Mouse (Mus musculus): ENCODE results near the gene Kif6. TPM values are rescaled to one million over a fixed set of nuclear protein-coding genes. Genes with fewer than 3 reads are reported as not detected.

Gene Kif6
- total RNA-seq, 2 experiments from 2014 or later, result not detected

DNA sequence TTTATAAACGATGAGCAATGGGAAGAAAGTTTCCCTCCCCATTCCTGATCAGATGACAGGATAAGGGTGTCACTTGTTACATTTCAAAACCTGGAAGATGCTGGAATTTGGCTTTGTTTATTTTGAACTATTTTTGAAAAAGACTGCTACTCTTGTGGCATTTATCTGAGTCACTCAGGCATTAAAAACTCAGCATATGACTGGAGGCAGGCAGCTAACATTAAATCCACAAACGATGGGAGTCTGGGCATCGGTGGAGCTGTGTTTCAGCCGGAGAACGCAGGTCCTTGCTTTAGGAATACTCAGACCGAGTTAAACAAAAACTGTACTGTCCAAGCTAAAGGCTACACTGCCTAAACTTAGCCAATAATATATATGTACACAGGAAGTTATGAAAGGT, 46.7 kb downstream of the Kif6 start:
- no peak for ATAC-seq (ENCODE audit: poor library complexity, severe bottlenecking)

DNA sequence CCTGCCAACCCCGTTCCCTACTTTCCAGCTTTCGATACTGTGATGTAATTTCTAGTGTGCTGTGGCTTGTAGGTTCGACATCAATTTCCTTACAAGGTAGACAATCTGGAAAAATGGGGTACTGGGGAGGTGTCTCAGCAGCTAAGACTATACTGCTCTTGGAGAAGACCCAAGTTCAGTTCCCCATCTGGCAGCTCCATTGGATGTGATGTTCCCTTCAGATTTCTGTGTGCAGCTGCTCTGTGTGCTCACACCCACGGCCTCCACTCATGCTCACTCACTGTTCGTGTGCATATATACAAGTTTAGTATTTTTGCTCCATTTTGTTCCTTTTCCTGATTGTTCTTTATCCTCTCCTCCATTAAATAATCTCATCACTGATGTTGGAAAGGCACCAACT, 51.8 kb downstream of the Kif6 start:
- ATAC-seq (ENCODE audit: poor library complexity, severe bottlenecking), result no peak

DNA sequence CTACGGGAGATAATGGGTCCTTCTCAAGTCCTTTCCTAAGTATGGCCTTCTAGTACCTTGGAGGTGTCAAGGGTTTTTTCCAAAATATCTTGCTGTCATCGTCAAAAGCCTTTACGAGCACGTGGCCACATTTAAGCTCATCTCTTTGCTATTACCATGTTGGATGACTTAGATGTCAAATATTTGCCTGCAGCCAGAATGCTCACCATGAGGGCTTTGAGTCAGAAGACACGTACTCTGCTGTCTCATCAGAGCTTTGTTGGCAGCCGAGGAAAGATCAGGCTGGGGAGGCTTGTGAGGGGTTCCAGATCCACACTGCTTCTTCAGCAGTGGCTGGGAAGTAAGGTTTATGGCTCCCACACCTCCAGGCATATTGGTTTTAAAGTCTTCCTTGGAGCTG, 53.4 kb downstream of the Kif6 start:
- no peak for ATAC-seq (ENCODE audit: poor library complexity, severe bottlenecking)

DNA sequence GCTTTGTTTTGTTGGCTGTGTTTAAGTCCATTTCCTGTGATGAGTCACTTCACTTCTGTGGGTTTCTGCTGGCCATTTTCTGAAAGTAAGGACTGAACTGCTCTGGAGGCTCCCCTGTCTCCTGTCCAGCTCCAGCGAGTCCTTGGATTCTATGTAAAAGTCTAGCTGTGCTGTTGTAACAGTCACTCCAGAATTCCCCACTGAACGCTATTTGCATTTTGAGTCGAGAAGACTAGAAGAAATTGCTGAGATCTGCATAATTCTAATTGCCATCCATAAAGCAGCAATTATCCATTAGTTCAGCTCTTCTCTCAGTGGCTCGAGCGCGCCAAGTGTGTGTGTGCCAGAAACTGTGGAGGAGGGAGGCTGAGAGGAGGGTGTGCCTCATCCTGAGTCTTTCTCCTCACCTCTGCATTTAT, 57.0 kb downstream of the Kif6 start:
- no peak for ATAC-seq (ENCODE audit: poor library complexity, severe bottlenecking)

DNA sequence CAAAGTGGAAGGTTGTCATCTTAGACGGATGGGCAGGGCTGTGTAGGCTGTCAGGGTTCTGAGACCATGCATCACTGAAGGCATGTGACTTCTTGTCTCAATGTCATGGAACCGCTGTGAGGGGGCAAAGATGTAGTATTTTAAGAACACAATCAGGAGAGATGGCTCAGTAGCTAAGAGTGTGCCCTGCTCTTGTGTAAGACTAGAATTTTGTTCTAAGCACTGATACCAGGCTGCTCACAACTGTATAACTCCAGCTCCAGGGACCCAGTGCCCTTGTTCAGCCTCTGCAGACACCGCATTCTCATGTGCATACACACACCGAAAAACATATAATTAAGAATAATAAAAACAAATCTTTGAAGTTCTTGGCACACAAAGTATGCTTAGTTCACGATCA, 57.5 kb downstream of the Kif6 start:
- ATAC-seq (ENCODE audit: poor library complexity, severe bottlenecking), result no peak

DNA sequence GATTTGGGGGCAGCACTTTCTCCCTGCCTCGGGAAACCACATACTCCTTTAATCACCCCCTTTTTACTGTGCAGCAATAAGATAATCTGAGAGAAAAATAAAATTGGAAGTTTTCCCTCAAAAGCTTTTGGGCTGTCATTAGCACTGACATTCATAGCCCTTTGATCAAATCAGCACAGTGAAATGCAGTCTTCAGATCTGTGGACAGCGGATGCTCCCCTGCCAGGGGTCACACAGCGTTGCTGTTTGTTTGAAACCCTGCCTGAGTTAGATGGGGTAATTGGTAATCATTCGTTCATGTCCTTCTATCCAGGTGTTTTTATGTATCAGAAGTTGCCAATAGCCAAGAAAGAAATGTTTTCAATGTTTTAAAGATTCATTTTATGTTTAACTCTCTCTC, 60.7 kb downstream of the Kif6 start:
- ATAC-seq (ENCODE audit: poor library complexity, severe bottlenecking), result no peak

DNA sequence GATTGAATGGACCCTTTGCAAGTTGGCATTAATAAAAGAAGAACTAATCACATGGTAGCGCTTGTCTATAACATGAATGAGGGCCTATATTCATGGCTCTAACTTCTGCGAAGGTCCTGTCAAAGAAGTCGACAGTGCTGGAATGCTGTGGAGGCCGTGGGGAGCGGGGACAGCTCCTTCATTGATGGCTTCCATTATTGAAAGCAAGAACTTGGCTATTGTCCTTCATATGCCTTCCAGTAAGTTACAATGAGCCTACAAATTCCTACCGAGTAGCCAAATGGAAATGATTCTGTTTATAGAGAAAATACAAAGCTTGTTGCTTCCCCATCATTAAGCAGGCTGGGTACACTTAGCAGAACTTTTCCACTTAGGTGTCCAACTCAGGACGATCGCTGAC, 66.5 kb downstream of the Kif6 start:
- ATAC-seq (ENCODE audit: poor library complexity, severe bottlenecking), result no peak

DNA sequence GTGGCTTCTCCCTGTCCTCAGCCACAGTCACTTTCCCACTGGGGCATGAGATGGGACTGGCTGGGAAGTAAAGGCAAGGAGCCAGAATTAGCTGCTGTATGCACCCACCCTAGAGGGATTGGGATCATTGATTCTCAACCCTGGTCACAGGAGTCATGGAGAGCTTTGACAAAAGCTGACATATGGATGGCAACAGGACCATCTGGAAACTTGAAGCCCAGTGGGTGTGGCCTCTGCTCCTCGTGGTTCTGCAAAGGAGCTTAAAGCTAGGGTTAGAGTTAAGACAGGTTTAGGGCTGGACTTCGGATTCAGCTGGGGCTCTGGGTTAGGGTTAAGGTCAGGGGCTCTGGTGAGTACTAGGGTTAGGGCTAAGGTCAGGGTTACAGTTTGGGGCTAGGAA, 69.2 kb downstream of the Kif6 start:
- ATAC-seq (ENCODE audit: poor library complexity, severe bottlenecking), result no peak

DNA sequence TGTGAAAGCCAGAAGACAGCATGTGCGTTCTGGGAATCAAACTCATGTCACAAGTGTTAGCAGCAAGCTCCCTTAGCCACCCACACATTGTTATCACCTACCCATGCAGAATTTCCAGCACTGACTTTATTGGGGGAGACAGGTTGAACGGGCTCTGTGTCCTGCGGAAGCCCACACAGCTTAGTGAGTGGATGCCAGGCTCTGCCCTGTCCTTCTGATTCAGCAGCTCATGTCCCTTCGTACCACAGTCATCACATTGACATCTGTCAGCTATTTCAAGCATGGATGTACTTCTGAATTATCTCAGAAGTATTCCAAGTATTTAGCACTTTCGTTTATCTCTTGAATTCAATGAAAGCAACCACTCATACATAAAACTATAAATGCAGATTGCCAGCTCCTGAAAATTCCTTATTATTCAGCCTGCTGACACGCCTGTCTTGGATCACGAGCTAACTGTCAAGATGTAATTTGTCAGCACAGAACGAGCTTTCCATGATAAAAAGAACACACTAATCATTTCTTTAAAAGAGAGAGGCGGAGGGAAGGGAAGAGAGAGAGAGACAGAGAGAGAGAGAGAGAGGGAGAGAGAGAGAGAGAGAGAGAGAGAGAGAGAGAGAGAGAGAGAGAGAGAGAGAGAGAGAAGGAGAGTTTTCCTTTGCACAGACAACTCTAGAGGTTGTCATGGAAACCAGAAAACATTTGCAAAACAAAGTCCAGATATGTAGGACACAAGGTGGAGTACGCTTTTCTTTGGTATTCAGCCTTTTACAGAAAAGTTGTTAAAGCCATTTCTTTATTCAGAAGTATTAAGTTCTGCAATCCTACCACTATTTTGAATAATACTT, 75.9 kb downstream of the Kif6 start:
- ATAC-seq (ENCODE audit: poor library complexity, severe bottlenecking), result no peak

DNA sequence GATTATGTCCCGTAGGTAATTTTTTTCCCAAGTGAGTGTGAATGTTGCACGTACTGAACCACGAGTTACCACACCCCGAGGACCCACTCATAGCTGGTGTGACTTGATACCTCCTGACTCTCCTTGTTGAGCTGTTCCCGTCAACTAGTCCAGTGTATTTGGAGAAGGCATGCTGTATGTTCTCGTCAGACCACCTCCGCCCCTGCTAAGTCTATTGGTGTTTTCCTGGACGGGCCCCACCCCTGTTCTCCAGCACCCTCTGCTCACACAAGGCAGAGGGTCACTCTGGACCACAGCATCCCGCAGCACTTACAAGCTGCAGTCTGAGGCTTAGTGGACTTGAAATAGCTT, 76.5 kb downstream of the Kif6 start:
- no peak for ATAC-seq (ENCODE audit: poor library complexity, severe bottlenecking)

DNA sequence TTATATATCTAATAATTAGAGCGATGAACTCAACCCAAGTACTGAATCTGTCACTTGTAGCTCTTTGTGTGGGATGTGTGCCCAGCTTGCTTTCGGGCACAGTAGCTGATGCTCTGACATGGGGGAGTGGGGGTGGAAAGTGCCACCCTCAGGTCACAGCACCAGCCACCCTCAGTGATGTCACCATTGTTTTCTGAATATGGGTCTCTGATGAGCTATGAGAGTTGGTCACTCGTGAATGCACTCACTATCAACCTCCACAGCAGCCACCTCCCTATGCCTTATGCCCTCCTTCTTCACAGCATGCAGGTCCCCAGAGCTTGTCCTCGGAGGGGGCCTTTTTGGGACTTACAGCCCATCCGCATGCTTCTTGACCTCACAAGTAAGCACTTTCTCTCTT, 78.3 kb downstream of the Kif6 start:
- no peak for ATAC-seq (ENCODE audit: poor library complexity, severe bottlenecking)

DNA sequence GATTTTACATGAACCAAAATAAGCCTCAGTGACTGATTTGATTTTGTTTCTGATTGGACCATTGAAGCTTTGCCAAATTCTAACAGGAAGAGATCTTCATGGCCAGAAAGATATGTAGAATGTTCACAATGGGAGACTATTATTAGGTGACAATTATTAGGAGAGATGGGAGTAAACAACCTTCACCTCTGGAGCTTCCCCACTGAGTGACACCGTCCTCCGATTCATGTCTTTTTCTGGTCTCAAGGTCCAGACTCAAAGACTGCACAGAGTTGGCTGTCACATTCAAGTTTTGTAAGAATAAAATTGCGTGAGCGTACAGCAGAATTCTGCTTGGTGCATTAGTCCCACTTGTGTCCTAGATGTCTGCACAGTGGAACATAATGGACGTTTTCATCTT, 82.3 kb downstream of the Kif6 start:
- no peak for ATAC-seq (ENCODE audit: poor library complexity, severe bottlenecking)

DNA sequence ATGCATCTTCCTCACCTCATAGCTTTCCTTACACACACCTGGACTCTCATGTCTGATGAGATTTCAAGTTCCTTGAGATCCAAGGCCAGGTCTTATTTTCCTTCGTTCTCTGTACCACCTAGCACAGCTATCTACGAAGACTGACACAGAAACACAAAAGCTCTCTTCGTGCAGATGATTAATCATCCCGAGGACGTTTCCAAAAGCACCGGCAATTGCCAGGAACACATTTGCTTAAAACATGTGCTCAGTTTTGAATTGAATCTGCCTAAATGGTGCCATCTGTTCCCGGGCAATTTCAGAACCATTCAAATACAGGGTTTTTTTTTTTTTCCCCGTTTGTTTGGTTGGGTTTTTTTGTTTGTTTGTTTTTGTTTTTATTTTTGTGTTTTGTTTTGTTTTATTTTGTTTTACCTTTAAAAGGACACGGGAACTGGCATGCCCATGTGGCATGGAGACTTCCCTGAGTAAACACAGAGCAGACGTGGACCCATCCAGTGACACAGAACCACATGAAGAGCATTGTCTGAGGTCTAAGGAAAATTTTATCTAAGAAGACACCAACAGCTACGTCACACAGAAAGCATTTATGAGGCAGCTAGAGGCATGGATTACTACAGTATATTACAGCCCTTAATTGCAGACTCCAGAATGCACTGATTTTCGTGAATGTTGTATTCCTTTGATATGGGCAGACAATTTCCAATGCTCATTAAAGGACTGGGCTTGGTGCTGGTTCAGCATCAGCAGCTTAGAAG, 88.7 kb downstream of the Kif6 start:
- ATAC-seq (ENCODE audit: poor library complexity, severe bottlenecking), result no peak

DNA sequence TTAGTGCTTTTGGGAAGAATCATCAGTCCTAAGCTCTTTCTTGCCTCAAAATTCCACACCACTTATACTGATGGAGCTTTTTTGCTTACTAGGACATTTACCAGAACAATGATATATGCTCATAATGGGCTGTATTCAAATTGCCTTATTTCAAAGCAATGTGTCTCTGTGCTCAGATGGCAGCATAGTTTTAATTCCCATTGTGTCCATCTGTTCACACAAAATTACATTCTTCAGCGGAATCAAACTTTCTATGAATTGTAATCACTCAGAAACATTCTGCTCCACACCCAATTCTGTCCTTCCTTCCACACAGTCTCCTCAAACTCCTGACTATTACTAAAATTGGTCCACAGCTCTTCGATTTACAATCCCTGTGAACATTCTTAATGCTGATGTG, 94.3 kb downstream of the Kif6 start:
- no peak for ATAC-seq (ENCODE audit: poor library complexity, severe bottlenecking)

DNA sequence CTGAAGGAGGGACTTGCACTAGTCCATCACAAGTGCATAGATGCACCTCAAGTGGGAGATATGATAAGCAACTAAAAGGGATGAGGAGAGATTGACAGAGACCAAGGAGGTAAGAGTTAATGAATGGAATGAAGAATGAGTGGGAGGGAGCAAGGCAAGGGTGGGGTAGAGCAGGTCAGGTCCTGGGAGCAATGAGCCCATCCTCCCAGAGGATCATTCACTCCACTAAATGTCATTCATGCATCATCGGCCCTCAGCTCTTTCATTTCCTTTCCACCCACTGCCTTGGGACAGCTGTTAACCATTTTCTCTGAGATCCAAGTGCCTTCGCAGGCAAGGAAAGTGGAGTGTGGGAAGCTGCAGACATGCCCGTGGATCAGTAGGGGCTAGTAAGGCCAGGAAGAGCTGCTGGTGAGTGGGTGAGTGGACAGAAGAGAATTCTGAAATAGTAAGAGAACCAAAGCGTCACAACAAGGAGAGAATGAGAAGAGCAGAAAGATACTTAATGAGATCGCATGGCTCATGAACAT, 95.2 kb downstream of the Kif6 start:
- ATAC-seq (ENCODE audit: poor library complexity, severe bottlenecking), result no peak

DNA sequence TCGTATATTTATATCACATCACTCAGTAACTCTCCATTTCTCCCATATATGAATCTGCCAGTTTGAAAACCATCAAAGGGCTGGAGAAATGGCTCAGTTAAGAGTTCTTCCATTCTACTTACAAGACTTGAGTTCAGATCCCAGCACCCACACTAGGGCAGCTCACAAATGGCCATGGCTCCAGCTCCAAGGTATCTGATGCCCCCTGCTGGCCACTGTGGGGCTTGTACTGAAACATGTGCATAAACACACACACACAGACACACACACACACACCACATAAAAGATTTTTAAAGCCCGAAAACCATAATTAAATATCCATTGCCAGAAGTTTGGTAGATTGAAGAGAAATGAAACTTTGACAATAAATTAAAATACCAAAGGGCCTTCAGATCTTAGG, 111.3 kb downstream of the Kif6 start:
- no peak for ATAC-seq (ENCODE audit: poor library complexity, severe bottlenecking)

DNA sequence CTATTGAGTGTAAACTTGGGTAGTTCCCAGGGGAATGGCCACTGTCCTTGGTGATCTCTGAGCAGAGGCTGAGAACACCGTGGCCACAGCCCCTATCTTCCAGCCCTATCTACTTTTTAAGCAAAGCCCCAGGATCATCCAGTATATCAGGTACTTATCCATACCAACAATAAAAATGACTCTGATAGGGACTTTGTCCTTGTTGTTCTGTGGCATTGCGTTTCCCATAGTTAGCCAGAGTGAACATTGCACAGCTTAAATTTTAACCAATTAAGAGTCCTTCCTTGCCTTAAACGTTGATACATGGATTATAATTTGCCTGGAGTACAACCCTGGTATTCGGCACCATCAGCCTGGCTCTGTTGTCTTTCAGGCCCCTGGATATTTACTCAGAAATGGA, 112.0 kb downstream of the Kif6 start:
- no peak for ATAC-seq (ENCODE audit: poor library complexity, severe bottlenecking)

DNA sequence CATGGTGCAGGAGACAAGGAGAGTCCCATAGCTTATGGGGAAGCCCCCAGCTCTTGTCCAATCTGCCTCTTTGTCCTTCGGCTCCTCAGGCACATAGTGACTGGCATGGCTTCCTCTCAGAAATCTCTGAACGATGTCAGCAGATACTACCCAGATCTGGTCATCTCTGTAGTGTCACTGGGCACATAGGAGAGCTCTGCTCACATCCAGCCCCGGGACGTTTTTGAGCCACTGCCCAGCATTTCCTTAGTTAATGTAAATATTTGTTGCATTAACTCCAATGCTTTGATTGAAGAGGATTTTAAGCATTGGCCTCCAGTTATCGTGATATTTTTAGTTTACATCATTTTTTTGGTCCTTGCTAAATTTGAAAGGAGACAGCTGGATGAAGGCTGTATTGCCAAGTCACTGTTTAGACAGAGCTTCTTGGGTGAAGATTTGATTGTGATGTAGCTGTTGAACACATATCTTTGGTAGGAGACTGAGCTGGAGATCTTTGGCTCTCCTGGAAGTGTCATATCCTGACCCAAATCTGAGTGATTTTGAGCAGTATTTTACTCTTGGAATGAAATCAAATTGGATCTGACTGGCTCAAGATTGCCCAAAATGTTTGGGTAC, 112.6 kb downstream of the Kif6 start:
- ATAC-seq (ENCODE audit: poor library complexity, severe bottlenecking), result no peak

DNA sequence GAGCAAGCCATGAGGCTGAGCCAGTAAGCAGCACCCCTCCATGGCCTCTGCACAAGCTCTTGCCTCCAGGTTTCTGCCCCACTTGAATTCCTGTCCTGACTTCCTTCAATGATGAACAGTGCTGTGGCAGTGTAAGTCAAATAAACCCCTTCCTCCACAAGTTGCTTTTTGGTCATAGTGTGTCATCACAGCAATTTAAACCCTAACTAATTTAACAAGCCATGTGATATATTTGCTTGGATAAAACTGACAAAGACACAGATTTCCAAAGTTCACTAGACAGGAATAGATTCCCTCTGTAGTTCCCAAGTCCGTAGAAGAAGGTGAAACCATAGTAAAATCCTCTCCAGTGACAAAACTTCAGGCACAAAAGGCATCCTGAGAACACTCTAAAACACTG, 114.9 kb downstream of the Kif6 start:
- ATAC-seq (ENCODE audit: poor library complexity, severe bottlenecking), result no peak

DNA sequence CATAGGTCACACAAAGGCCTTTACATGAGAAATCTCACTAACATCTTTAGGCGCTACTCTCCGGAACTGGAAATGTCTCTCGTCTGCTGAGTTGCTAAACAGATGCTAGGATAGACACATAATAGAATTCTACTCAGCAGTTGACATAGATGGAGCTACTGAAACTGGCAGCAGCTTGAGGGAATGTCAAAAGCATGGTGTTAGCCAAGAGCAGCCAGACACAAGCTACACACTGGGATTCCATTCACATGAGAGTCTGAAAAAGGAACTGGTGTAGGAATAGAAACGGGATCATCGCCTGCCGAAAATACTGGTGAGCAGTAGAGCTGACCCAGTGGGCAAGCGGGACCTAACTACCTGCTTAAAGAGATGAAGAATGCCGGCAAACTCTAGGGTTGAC, 117.8 kb downstream of the Kif6 start:
- no peak for ATAC-seq (ENCODE audit: poor library complexity, severe bottlenecking)

DNA sequence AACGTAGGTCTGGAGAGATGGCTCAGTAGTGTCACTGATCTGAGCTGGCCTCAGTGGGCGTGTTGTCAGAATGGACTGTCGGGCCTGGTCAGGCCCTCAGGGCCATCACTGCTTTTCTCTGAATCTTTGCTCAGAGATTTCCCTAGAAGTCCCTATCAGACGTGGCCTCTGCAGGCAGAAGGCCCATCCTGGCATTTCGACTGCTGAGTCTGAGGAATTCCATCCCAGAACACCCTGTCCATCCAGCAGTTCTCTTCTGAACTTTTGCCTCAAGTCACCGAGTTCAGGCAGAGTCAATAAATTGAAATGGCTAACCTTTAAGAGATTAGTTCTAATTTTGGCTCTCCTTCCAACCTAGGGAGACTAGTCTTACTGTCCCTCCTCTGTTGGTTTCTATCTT, 119.1 kb downstream of the Kif6 start:
- no peak for ATAC-seq (ENCODE audit: poor library complexity, severe bottlenecking)

DNA sequence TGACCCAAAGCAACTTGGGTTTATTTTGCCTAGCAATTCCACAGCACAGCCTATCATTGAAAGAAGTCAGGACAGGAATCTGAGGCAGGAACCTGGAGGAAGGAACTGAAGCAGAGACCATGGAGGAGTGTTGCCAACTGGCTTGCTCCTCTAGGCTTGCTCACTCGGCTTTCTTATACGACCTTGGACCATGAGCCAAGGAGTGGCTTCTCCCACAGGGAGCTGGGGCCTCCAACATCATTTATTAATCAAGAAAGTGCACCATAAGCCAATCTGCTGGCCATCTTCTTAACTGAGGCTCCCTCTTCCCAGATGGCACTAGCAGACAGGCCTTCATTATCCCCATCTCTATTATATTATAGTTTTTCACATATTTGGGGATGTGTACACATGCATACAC, 119.8 kb downstream of the Kif6 start:
- no peak for ATAC-seq (ENCODE audit: poor library complexity, severe bottlenecking)

All from megakaryocyte, adult 5-6 weeks (primary cell).